Mouse (Mus musculus): ENCODE measurements around the gene Fscn2.

The Fscn2 gene

GRCm38 (mm10) chr11:120361295-120361694, at the start of gene Fscn2:
TSS of gene Fscn2 (plus strand) at chr11:120361534.
- no peak for DNase-seq

GRCm38 (mm10) chr11:120311561-120311960, 49.8 kb upstream of the Fscn2 start:
- DNase-seq, result peak; percentile 42

- DNase-seq, result peak; percentile 7
These were observed 49.3 kb upstream of the Fscn2 start for GRCm38 (mm10) chr11:120312069-120312468.

- DNase-seq, result peak; percentile 9
These were observed 47.2 kb upstream of the Fscn2 start for GRCm38 (mm10) chr11:120313906-120314685.

- peak; percentile 19 for DNase-seq
These were observed 46.5 kb upstream of the Fscn2 start for GRCm38 (mm10) chr11:120314721-120315415.

GRCm38 (mm10) chr11:120315416-120315761, 45.9 kb upstream of the Fscn2 start:
- DNase-seq, result peak; percentile 24

- peak; percentile 94 for DNase-seq
These were observed 45.3 kb upstream of the Fscn2 start for GRCm38 (mm10) chr11:120315832-120316689.

GRCm38 (mm10) chr11:120316690-120317254, 44.6 kb upstream of the Fscn2 start:
- peak; percentile 61 for DNase-seq

- peak; percentile 12 for DNase-seq
These were observed 43.9 kb upstream of the Fscn2 start for GRCm38 (mm10) chr11:120317456-120317855.

- DNase-seq, result no peak
These were observed 42.0 kb upstream of the Fscn2 start for GRCm38 (mm10) chr11:120319310-120319709.

- no peak for DNase-seq
These were observed 41.2 kb upstream of the Fscn2 start for GRCm38 (mm10) chr11:120320156-120320555.

GRCm38 (mm10) chr11:120335431-120336021, 25.8 kb upstream of the Fscn2 start:
- peak; percentile 6 for DNase-seq

- DNase-seq, result peak; percentile 7
These were observed 23.9 kb upstream of the Fscn2 start for GRCm38 (mm10) chr11:120337447-120337846.

- DNase-seq, result peak; percentile 7
These were observed 22.5 kb upstream of the Fscn2 start for GRCm38 (mm10) chr11:120338786-120339185.

GRCm38 (mm10) chr11:120339978-120340513, 21.3 kb upstream of the Fscn2 start:
- peak; percentile 65 for DNase-seq

- DNase-seq, result peak; percentile 7
These were observed 19.7 kb upstream of the Fscn2 start for GRCm38 (mm10) chr11:120341661-120342060.

GRCm38 (mm10) chr11:120342656-120343160, 18.6 kb upstream of the Fscn2 start:
- peak; percentile 3 for DNase-seq

- DNase-seq, result peak; percentile 27
These were observed 17.6 kb upstream of the Fscn2 start for GRCm38 (mm10) chr11:120343519-120344309.

GRCm38 (mm10) chr11:120344310-120344920, 16.9 kb upstream of the Fscn2 start:
- peak; percentile 11 for DNase-seq

- peak; percentile 25 for DNase-seq
These were observed 16.2 kb upstream of the Fscn2 start for GRCm38 (mm10) chr11:120345067-120345681.

All from kidney, postnatal 10 days (tissue).